Mouse (Mus musculus) forelimb bud, embryonic 11.5 days (tissue): ENCODE measurements around the gene Fsip1.
"Not testable (repeated sequence)": the region's sequence is repeated elsewhere in the genome, so short reads cannot be mapped to it uniquely, and the experiment has no call there.

Experiments
- DNase-seq: peaks from one replicate; pipeline ENCODE4 v3.0.0-alpha.2; 2012; ENCODE audit warnings: low read depth, low spot score

Gene Fsip1

DNA sequence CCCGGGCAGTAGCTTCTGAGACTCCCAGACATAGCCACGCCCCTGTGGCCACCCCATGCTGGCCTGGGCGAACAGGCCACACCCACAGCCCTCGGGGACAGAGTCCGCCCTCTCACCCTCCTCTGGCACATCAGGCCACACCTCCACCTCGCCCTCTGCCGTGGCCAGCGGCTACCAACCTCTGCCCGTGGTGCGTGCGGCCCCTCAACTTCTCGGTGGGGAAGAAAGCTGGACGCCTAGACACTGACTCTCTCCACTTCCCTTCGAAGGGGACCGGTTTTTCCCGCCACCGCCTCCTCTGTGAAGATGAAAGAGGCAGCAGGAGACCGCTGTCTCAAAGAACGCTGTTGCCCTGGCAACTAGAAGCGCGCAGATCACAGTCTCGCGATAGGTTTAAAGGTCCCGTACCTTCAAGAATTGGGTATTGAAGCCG lies at the start of gene Fsip1:
Gene Fsip1, minus strand, starts transcription at position 346 of the 433 bp plus-strand sequence.
- peak; percentile 90 for DNase-seq

DNA sequence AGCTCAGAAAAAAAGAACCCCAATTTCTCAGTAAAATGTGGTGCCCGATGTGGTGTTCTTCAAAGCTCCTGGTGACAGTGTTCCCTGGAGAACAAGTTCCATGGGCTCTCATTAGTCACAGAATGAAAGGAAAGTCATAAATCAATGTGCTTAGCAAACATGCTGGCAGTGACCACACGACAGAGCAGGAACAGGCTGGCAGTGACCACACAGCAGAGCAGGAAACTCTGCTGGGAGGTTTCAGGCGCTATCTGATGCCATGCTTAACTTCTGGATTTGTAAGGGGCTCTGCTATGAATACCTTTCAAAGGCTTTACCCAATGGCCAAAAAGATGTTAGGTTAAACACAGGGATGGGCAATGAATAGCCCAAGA lies 49.7 kb upstream of the Fsip1 start:
- DNase-seq, result no peak

DNA sequence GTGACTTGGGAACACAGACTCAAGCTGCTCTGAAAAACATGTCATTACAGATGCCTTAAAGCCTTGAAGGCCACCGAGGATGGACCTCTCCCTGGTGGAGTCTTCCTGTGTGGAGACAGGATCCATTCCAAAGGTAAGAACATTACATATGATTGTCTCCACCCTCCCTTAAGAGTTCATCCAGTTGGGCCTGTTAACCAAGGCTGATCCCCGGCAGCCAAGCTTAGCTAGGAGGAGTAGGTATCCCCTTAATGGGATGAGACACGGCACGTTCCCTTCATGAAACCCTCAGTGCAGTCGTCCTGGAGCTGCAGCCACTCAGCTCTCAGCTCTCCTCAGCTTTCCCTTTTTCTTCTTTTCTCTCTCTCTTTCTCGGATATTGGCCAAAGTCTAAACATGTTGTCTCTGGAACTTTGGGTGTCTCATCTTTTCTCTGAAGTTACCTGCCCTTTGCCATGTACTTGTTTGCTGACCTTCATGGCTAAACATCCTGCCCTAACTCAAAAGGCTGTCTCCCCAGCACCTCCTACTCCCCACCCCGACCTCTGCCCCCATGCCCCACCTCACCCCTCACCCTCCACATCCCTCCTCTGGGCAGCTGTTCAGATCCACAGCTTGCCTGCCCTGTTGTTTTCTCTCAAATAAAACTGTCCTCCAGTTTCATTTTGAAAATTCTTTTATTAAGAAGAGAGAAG lies 49.2 kb upstream of the Fsip1 start:
- no peak for DNase-seq

DNA sequence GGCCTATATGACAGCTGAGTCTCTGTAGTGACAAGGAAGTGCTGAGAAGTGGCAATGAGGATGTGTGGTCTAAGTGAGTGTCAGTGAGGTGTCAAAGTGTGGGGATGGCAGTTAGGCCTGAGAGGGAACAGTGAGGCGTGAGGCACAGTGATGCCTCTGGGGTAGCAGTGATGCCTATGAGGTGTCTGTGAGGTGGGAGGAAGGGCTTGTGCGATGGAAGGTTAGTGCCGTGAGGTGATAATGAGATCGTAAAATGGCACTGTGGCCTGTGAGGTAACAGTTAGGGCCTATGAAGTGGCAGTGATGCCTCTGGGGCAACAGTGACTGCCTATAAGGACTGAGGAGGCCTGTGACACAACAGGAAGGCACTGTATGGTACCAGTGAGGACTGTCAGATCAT lies 46.7 kb upstream of the Fsip1 start:
- DNase-seq, result no peak

DNA sequence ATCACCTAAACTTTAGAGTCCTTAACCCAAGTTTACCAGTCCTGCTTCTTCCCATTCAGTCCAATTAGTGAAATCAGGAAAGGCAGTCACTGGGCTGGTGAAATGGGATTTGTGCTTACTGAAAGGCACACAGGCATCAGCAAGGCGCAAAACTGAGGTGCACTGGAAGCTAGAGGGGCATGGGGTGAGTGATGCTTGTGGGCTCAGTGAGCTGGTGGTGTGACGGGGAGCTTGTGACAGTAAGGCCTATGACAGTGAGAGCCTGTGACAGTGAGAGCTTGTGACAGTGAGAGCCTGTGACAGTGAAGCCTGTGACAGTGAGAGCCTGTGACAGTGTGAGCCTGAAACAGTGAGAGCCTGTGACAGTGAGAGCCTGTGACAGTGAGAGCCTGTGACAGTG lies 44.9 kb upstream of the Fsip1 start:
- DNase-seq, result no peak

DNA sequence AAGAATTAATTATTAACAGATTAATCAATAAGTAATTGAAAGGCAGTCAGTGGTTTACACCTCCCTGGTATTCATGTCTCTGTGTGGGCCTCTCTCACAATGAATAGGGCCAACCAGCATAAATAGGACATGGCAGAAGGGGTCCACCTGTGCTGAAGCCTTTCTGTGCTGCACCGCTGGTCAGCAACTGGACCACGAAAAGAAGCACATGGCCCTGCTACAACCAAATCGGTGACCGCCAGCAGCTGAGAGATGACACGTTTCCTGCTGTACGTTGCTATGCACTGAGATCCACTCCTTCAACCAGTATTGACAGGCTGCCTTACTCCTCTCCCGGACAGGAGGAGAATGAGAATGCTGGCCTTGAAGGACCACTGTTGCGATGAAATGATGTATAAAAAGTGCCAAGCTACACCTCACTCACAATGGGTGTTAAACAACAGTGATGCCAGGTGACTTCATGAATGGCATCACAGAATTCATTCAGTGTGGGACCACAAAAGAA lies 44.3 kb upstream of the Fsip1 start:
- DNase-seq, result no peak

DNA sequence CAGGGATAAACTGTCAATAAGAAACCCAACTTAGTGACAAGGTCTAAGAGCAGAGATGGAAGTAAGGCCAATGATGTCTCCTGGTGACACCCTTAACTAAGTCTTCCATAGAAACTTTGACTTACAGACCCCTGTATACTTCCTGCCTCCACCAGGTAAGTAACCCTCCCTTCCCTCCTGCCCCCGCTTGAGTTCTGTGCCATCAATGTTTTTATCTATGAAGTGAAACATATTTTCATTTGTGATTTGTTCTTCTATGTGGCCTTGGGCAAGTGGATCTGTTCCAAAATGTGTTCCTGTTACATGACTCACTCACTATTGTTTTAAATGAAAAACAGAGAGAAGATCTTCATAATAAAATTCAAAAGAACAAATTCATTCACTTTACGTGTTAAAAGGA lies 43.2 kb upstream of the Fsip1 start:
- no peak for DNase-seq

DNA sequence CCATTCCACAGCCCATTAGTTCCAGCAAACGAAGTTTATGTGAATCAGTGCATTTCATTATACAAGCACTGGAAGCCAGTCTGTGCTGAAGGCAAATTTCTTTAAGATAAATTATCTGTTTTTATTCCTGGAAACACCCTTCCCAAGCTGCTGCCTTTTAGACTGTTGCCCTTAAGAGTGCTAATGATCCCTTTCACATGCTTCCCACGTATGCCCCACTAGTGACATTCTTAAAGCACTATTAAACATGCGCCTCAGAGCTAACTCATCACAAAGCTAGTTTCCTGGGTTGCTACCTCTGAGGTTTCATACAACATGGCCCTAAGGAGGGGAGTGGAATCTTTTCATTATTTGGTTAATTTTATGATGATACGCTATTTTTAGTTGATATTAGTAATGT lies 41.8 kb upstream of the Fsip1 start:
- DNase-seq, result no peak

DNA sequence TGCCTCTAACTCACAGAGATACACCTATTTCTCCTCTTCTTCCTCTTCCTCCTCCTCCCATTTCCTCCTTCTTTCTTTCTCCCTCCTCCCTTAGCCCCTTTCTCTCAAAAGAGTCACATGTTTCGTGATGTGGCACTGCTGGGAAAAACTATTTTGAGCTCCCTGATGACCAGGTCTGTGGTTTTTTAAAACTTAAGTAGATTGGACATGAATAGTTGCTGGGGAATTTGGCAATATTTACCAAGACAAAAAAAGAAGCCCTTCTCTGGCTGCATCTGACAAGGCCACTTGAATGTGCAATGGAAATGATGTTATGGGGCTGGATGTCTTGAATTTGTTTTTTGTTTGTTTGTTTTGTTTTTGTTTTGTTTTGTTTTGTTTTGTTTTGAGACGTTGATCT lies 41.2 kb upstream of the Fsip1 start:
- no peak for DNase-seq

DNA sequence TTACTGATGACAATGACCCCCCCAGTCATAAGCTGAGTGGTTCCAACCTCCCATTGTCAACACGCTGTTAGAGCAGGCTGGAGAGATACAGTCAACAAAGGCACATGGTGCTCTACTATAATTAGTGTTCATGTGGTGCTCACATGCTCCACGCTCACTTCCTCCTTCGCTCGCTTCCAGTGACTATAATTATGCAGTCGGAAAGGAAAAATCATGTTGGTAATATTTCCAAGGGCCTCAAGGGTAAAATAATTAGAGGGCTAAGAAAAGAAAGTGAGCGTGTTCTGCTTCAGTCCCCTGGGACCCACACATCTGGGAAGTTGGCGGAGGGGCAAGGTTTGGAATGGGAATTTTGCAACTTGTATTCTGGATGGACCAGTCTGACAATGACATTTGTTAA lies 38.7 kb upstream of the Fsip1 start:
- no peak for DNase-seq

DNA sequence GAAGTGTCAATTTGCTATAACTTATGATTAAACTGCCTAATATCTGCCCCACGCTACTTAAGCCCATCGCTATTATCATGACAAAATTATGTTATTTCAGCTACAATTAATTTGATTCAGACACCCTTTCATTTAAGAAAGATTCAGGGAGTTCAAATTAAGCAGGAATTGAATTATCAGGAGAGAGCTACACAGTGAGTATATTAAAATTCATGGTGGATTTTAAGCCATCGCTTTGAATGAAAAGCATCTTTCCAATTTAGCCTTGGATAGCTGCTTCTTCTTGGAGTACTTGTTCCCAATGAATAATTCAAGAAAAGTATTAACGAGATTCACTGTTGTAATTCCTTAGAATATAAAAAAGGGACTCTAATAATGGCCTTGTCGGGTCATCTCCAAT lies 36.8 kb upstream of the Fsip1 start:
- no peak for DNase-seq

DNA sequence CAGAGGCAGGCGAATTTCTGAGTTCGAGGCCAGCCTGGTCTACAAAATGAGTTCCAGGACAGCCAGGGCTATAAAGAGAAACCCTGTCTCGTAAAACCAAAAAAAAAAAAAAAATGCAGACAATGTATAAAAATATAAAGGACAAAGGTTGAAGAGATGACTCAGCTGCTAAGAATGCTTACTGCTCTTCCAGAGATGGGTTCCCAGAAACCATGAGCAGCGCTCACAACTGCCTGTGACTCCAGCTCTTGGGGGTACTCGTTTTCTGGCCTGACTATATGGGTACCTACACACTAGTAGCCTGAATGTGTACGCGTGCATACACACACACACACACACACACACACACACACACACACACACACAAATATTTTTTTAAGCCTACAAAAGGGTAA lies 32.3 kb upstream of the Fsip1 start:
- not testable (repeated sequence) for DNase-seq

DNA sequence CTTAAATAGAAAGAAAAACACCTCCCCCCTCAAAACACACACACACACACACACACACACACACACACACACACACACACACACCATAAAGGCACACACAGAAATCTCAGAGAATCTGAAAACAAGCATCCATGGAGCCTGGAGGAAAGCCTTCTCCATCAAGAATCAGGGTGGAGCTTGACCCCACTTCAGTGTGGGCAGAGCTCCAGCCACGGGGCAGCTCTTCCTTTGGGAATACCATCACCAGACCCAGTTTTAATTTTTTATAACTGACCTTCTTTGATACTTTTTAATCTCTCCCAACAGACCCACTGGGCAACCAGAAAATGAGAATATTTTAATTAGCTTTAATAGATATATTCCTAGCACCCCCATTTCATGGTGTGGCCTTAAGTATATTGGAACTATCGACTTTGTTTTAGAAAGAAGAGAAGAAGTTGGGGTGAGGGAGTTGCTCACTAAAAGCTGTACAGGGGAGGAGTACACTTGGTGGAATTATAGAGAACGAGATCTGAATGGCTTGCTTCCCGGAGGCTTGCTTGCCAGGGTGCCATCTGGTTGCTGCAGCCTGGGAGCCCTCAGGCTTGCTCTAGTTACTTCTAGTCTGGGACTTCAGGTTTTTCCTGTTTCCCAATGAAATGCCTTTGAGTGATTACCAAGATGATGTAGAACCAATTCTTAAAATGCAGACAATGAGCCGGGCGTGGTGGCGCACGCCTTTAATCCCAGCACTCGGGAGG lies 31.7 kb upstream of the Fsip1 start:
- DNase-seq, result no peak

DNA sequence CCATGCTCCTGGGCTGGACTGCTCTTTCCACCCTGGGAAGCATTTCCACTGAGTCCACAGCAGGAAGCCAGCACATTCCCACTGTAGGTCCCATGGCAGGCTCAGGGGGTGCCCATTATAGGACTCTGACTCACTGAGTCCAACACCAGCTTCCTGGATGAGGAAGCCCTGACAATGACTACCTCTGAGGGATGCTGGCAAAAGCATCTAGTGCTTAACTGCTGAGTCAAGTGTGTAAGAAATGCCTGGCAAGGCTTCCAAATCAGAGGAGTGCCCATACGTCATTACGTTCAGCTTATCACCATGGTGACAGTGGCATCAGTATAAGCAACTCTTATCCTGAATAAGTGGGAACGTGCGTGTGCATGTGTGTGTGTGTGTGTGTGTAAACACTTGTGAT lies 30.9 kb upstream of the Fsip1 start:
- DNase-seq, result no peak

DNA sequence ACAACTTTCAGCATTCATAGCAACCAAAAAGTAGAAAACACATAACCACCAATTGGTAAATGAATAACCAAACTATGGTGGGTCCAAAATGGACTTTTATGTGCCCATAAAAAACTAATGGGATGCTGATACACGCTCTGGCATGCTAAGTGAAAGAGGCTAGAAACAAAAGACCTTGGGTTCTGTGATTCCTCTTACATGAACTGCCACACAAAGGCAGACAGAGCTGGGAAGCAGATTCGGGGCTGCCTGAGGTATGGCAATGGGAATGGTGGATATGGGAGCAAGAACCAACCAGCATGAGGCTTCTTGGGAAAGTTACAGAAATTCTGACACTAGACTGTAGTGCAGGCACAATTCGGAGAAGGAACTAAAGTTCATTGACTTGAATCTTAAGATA lies 25.7 kb upstream of the Fsip1 start:
- DNase-seq, result no peak

DNA sequence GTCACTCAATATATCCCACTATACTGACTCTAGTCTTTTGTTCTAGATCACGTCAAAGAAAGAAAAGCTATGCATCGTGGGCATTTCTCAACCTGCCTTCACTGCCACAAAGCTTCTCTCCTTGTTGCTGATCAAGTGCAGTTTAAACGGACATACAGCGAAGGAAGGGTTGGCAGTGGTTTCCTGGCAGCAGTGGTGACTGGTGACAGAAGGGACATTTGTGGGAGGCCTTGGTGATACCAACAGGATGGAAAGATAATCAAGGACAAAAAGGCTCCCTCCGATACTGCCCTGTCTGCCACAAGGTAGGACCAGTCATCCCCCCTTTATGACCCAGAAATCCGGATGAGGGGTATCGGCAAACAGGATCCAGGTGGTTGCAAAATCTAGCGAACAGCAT lies 21.5 kb upstream of the Fsip1 start:
- DNase-seq, result no peak

DNA sequence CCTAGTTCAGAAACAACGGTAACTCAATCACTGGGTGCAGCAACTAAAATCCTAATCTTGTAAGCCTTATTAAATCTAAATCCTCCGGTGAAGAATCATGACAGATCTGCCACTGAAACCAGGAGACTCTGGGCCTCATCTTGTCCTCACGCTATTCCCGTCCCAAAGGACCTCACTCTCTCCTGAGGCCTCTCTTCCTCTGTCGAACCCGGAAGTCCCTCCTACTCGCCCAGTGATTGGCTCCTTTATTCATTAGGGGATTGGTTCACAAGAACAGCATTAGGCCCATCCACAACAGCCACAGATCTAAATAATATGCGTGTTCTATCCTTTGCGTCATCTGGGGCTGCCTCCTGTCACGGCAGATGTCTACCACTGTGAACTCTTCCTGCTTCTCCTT lies 14.8 kb upstream of the Fsip1 start:
- DNase-seq, result no peak

DNA sequence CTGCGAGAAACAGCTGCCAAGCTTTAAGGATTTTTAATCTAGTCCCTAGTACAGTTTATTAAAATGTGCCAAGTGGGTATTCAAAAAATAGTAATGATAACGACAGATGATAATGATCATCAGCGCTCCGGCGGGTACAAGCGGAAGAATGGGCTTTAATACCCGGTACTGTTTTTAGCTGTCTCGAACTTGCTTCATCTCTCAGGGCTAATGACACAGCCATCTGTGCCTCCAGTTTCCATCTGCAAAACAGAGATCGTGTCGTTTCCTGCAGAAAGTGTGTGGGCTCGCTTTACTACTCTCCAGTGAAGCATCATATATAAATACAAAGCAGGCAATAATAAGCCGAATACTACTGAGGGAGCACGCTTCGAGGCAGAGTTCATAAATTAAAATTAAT lies 13.4 kb upstream of the Fsip1 start:
- no peak for DNase-seq

DNA sequence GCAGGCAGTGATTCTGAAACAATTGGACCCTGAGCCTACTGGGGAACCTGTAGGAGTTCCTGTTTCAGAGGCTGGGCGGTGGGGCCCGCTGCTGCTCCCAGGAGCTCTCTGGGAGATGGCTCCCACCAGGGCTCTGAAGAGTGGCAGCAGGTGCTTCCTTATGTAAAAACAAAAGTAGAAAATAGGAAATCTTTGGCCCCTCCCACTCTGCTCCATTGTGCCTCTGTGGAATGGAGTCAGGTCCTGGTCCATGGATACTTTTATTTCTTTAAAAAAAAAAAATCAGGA lies 7.1 kb upstream of the Fsip1 start:
- no peak for DNase-seq

DNA sequence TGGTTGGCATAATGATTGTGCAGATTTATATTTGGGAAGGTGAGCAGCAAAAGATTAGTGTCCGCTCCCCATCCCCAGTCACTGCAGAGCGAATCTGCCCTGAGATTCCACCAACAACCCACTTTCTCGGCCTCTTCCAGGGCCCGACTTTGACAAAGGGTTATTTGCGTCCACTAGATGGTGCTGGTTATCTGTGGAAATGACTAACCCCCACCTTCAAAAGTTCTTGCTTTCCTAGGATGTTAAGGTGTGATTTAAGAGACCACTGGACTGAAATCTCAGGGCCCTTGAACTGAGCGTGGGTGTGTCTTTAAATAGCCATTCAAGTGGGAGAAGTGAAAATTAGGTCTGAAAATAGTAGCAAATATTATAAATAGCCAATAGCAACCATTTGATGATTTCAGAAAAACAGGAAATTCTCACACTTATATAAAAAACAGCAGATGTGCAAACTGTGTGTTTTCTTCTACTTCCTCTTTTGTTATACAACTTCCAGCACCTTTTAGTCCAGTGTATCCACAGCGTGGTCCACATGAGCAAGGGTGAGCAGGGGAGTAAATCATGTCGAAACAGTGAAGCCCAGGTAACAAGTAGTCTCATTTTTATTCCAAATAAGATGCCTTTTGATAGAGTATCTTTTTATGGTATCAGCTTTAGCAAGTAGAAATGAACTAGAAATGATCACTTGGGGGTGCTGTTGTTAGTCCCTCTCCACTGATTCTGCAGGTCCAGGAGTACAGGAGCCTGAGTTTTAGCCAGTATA lies 6.6 kb upstream of the Fsip1 start:
- DNase-seq, result peak; percentile 71

DNA sequence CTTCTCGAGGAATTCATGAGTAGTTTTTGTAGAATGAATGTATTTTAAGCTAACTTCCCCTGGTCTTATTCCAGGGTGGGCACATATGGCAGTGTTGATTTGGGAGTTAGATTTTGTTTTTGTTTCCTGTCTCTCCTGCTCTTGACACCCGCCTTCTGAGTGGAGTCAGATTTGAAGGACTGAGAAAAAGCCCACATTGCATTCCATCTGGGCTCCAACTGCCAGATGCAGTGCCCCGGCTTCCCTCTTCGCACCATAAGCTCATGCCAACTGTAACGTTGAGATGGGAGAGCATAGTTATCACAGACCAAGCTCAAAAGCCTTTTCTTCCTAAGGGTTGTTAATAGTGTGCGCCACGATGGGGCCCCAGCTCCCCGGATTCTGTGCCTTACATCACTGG lies 5.9 kb upstream of the Fsip1 start:
- no peak for DNase-seq

DNA sequence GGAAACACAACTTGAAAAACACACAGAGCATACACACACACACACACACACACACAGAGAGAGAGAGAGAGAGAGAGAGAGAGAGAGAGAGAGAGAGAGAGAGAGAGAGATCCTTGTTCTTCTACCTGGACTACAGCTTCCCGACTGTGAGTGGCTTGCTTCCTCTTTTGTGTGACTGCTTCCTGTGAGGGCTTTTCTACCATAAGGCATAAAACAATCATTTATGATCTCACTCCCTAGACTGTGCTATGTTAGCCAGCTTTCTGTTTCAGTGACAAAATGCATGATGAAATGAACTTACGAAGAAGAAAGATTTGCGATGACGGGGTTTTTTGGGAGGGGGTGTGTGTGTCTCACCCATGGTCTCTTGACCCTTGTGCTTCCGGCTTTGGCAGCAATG lies 3.0 kb upstream of the Fsip1 start:
- no peak for DNase-seq

DNA sequence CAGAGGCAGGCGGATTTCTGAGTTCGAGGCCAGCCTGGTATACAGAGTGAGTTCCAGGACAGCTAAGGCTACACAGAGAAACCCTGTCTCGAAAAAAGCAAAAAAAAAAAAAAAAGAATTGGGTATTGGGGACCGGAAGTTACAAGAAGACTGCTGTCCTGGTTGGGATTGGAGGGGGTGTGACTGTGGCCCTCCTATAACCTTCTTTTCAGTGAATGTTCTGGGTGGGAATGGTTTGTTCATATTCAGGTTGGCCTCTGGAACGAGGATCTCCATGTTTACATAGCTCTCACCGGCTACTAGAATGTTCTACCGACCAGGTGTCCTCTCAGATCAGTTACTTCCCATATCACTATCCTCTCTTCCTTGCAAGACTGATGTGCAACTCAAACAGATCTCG lies 328 bp upstream of the Fsip1 start:
- DNase-seq, result no peak
